Mouse (Mus musculus) mouse embryonic stem cell (cell line): ENCODE data around the gene Nf1.

Experiments used
- in situ Hi-C, 2 experiments: fragments of 300-500 bp; cut with MboI; formaldehyde crosslinking; loops; 1 replicate in 1 of 2; 3 replicates in 1 of 2; pipeline ENCODE4 v1.14.3; 2019 to 2020; ENCODE audit warnings: low sequenced_read_pairs in 2 of 2, low pct_unique_long_range_greater_than_20kb in 1 of 2, mixed read lengths in 1 of 2; ENCODE audit not compliant: unreplicated experiment in 1 of 2

Nf1 gene

GRCm38 (mm10) chr11:79519878-79520291 lies 180.4 kb downstream of the Nf1 start:
- in situ Hi-C loops = no loop called here

DNA sequence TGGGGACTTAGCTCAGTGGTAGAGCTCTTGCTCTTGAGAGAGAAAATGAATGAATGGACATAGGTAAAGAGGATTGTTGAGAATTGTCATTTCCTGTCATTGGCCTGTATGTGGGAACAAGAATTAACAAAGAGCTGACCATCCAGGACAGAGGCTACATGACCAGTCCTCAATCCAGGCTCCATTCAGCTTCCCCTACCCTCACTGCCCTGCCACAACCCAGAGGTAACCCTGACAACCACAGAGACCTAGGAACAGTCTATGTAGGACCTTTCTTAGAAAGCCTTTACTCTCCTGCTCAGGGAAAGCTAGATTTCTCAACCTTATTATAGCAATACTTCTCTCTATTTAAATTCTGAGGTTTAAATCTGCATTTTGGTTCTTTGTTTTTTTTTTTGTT lies 181.3 kb downstream of the Nf1 start:
- in situ Hi-C loops = no loop called here

GRCm38 (mm10) chr11:79521930-79522329 lies 182.4 kb downstream of the Nf1 start:
- in situ Hi-C loops = no loop called here

GRCm38 (mm10) chr11:79522944-79523343 lies 183.5 kb downstream of the Nf1 start:
- in situ Hi-C loops = no loop called here

DNA sequence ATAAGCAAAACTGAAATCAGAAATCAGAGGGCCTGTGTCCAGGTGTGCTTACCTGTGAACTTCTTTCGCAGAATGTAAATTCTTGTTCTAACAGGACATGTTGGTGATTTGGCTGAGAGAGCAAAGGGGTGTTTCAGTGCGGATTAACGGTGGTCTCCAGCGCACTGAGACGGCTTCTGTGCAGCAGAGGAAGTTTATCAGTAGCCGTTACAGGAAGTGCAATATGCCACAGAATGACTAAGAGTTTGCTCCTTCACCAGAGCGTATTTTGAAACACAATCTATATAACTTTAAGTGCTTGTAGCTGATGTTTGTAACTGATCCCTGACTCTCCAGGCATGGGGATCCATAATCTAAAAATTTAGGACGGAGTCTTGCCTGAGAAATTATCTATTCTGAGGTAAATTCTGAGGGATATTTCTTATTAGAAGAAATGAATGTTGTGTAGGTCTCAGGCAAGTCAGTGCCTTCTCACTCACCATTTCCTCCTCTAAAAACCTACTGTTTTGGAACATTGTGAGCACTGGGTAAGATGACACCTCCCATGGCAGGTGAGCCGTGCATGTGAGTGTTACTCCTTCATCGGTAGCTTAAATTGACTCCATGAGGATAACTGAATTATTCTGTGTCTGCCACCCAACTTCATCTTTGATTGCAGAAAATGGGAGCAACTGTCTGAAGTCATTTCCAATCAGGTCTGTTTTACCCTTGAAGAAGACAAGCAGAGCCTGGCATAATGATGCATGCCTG lies 184.2 kb downstream of the Nf1 start, which contains the start of gene Evi2b:
Evi2b (minus strand) TSS at position 203 of the 750 bp plus-strand sequence.
- in situ Hi-C loops = no loop called here

DNA sequence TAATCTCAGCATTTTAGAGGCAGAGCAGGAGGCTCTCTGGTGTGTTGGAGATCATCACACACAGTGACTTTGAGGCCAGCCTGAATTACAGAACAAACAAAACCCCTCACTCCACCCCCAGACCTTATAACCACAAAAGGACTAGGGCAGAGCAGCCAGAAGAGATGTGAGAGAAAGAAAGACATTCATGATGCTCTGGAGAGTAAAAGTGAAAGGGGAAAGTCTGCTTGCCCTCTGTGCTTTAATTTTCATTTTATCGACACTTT lies 184.8 kb downstream of the Nf1 start:
- in situ Hi-C loops = no loop called here

DNA sequence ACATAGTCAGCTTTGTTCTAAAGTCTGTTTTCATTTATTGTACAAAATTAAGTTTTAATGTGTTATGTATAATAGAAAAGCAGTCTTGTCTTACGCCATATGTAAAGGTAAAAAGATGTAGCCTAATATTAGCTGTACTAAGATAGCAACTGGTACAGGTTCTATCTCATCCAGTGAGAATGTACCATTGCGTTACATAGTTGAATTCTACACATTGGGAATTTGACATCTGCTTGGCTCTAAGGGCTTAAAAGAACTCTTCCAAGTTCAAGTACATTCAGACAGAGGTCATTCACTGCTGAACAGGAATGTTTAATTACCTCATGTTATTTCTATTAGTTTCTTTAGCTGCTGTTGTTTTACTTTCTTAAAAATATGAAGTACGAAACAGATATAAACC lies 187.1 kb downstream of the Nf1 start:
- in situ Hi-C loops = no loop called here

DNA sequence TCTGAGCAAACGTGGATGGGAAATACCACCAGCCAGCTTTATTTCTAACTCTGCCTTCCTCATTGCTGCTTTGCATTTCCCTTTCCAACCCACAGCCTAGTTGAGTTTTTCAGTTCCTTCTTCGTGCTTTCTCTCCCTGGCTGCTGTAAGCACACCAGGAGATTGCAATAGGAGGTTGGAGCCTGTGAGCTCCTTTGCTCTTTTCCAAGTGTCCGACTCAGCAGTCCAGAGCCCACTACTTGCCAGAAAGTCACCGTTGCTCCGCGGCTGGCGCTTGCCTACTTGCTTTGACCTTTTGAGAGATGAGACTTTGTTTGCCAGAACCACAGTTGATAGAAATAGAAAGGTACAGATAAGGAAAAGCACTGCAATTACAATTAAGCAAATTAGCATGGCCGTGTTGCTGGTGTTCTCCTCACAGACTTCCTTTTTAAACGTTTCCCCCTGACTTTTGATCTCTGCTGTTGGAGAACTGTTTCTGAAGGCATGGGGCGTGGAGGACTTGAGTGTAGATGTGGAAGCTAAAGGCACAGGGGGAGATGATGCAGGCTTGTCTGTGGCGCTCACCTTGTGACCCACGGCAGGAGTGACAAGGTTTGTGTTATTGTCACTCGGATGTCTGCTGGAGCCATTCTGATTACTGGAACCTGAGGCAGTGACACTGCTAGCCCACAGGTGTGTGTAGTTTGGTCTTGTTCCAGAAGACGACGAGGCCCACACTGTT lies 187.7 kb downstream of the Nf1 start:
- in situ Hi-C loops = no loop called here

- in situ Hi-C loops = no loop called here
These were observed 188.4 kb downstream of the Nf1 start for GRCm38 (mm10) chr11:79527739-79528384.

DNA sequence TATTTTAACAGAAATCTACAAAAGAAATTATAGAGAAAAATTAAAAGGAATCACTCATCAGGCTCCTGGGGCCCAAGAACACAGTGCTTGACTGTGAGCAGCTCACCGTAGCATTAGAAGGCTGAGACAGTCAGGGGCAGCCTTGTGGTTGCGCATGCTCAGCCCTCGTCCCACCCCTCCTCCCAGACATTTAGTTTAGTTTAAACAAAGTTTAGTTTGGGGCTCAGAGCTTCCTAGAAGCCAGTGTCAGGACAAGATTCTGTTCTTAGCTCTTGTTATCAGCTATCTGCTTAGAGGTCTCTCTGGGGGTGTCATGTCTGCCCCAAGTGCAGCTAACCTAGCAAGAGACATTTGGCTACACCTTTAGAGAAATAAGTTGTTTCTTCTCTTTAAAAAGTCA lies 189.1 kb downstream of the Nf1 start:
- in situ Hi-C loops = no loop called here

DNA sequence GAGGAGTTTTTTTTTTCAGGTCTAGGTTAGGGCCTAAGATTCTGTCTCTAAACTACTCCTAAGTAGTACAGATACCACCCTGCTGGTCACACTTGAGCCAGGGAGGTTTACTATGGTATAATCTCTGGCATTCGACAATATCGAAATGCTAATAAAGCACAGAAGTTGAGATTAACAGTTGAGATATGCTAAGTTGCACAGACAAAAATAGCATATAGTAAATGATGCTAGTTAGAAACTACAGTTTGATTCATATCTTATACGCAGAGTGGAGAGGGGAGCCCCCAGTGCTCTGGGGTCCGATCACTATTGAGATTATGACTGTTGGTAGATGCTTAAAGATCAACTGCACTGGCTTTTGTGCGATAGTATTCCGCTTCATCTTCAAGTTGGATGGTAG lies 189.7 kb downstream of the Nf1 start:
- in situ Hi-C loops = no loop called here

DNA sequence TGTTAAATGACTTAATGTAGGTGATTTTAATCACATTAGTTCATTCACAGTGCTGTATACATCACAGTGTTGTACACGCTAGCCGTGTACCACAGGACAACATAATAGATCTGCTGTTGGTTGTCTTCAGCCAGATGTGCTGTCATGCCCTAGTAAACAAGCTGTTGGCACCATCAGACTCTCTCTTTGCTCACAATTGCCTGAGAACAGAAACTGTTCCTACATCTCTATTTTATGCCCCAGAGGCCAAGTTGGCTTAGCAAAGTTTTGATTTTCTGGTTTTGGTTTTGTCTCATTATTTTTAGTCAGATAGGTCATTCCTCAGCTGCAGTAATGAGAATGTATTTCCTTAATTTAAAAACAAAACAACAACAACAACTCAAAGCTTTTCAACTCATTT lies 190.2 kb downstream of the Nf1 start:
- in situ Hi-C loops = no loop called here

- in situ Hi-C loops = no loop called here
These were observed 190.9 kb downstream of the Nf1 start, which contains the start of the genes Evi2 and Evi2a for GRCm38 (mm10) chr11:79530333-79530761. Evi2 (minus strand) TSS chr11:79530589. Evi2a (minus strand) TSS chr11:79530609.

DNA sequence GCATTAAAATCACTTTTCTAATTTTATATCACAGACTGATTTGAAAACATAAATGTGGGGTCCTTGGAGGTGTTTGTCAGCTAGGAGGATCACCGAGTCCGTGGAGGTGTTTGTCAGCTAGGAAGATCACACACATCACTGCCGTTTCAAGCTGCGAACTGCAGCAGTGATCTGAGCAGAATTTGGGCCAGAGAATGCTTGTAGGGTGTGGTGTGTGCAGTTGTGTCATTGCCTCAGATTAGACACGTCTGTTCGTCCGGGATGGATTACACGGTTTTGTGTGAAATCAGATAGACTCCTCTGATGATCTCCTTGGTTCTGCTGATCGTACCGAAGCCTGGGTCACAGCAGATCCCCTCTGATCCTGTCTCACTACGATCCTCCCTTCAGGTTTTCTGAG lies 191.3 kb downstream of the Nf1 start:
- in situ Hi-C loops = no loop called here

DNA sequence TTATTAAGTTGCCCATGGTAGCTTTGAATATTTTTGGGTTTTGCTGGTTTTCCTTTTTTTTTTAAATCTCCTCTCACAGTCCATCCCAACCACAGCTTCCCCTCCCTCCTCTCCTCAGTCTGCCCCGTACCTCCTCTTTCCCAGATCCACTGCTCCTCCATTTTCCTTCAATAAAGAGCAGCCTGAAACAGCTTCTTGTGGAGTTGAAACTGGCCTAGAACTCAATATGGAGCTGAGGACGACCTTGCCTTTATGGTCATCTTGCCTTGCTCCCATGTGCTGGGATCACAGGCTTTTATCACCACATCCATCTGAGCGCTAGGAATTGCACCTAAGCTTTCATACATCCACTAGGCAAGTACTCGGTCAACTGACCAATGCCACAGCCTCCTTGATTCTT lies 192.0 kb downstream of the Nf1 start:
- in situ Hi-C loops = no loop called here

- in situ Hi-C loops = no loop called here
These were observed 193.8 kb downstream of the Nf1 start for GRCm38 (mm10) chr11:79533311-79533710.

DNA sequence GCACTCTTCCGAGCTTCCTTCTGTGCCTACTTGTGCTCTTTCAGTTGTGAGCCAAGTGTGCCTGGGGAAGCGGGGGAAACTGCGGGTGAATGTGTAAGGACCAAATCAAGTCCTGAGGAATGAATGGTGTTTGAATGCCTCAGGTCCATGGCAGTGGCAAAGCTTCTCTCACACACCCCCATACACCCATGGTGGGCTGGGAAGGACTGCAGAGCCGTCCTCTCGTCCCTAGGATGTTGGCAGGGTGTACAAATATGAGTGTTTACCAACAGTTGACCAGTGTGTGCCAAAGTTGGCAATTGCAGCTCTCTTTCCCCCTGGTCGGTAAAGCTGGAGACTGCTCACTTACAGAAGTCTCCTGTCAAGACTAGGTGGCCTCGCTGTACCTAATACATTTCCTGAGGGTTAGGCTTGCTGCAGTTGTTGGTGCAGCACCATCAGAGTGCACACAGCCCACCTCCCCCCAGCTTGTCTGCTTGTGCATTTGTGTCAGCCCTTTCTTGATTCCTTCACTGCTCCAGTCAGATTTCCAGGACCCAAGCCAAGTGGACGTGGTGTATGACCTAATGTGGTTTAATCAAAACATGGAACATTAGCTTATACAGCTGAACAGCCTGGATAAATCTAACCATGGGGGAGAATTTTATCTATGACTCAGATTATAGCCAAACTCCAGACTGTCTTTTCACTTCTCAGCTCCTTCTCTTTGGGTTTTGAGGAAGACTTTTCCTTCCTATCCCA lies 194.6 kb downstream of the Nf1 start:
- in situ Hi-C loops = no loop called here

DNA sequence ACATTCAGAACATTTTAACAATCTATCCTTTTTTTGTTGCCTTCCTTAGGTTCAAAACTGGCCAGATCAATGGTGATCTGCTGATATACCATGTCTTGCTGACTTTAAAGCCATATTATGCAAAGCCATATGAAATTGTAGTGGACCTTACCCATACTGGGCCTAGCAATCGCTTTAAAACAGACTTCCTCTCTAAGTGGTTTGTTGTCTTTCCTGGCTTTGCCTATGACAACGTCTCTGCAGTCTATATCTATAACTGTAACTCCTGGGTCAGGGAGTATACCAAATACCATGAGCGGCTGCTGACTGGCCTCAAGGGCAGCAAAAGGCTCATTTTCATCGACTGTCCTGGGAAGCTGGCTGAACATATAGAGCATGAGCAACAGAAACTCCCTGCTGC lies 196.1 kb downstream of the Nf1 start:
- in situ Hi-C loops = no loop called here

DNA sequence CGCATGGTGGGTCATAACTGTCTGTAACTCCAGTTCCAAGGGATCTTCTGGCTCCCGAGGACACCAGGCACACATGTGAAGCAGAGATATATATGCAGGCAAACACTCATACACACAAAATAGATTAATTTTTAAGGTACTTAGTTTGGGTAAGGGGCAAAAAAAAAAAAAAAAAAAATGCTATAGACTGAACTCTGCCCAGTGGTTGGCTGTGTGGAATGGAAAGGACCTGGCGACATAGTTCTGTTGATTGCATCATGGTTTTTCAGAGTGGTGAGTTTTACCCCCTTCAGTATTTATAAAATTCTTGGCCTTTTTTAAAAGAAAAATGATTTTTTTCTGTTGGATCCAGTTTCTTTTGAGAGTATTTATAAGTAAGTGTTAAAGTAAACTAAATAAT lies 196.8 kb downstream of the Nf1 start:
- in situ Hi-C loops = no loop called here
